In genomic region chr2:17887699-17888098, GRCm38 (mm10) we compare ENCODE assay signal across 14 mouse cellular contexts.
"Had no signal": no experiment of that assay in that cellular context is flagged by ENCODE, and none has a peak within 500 bp of the region (broad histone marks: within the 10 kb centered on the region; RNA-seq: fewer than 3 reads in every experiment).

No protein-coding gene starts in this region.

- H3K9ac ChIP-seq: limb, embryonic 13.5 days; liver, embryonic 15.5 days; midbrain, embryonic 12.5 days; stomach, embryonic 15.5 days had no signal

- H3K4me3 ChIP-seq: limb, embryonic 13.5 days; liver, embryonic 15.5 days; megakaryocyte, embryonic 14.5 days; midbrain, embryonic 12.5 days; stomach, embryonic 15.5 days had no signal

- H3K27me3 ChIP-seq: limb, embryonic 13.5 days; liver, embryonic 15.5 days; megakaryocyte, embryonic 14.5 days; midbrain, embryonic 12.5 days; stomach, embryonic 15.5 days had no signal

- ATAC-seq: intestine, embryonic 16.5 days had no signal

- H3K9me3 ChIP-seq: limb, embryonic 13.5 days; liver, embryonic 15.5 days; midbrain, embryonic 12.5 days; stomach, embryonic 15.5 days had no signal

- H3K27ac ChIP-seq: kidney, postnatal 0 days; limb, embryonic 13.5 days; liver, embryonic 15.5 days; macrophage; midbrain, embryonic 12.5 days; stomach, embryonic 15.5 days had no signal

- H3K4me1 ChIP-seq: limb, embryonic 13.5 days; liver, embryonic 15.5 days; megakaryocyte, embryonic 14.5 days; stomach, embryonic 15.5 days had no signal

- H3K36me3 ChIP-seq: limb, embryonic 13.5 days; liver, embryonic 15.5 days; midbrain, embryonic 12.5 days; stomach, embryonic 15.5 days had no signal

- DNase-seq: left cerebral cortex, postnatal 4 days; lung, adult 2 months; lung, postnatal 14 days; right cerebral cortex, postnatal 14 days; thymus, adult 2 months; thymus, postnatal 25 days had no signal

- H3K4me2 ChIP-seq: limb, embryonic 13.5 days; liver, embryonic 15.5 days; midbrain, embryonic 12.5 days; stomach, embryonic 15.5 days had no signal
